Mouse (Mus musculus): ENCODE measurements at regions not wholly inside any gene's neighbourhood (a gene's known extent, or its start where the extent isn't known, plus 50 kb on each side); places are given as distances from the start of the nearest gene placed in this dataset.

- Histone ChIP-seq H3K4me1 (no peaks in the 10 kb centered on the region), H3K36me3 (replicated peaks) (no peaks in the 10 kb centered on the region), H3K4me3 (no peak overlapping the region), H3K27me3 (replicated peaks; ENCODE audit: low read depth, poor library complexity, severe bottlenecking) (no peaks in the 10 kb centered on the region), H3K27ac (replicated peaks) (no peak overlapping the region), H3K9me3 (no peaks in the 10 kb centered on the region)
- DNase-seq (ENCODE audit: low spot score): no peak
- WGBS: 97% methylated on average over 1 of the region's 1 CpGs
Observed at GRCm38 (mm10) chr4:124409279-124409678, 201.3 kb downstream of the 3100002H09Rik start.

GRCm38 (mm10) chr4:124402075-124402474 is 208.5 kb downstream of the 3100002H09Rik start:
- Histone ChIP-seq H3K27ac (replicated peaks) (no peak overlapping the region), H3K9me3 (no peaks in the 10 kb centered on the region), H3K4me3 (no peak overlapping the region), H3K36me3 (replicated peaks) (no peaks in the 10 kb centered on the region), H3K4me1 (peaks cover 24% of the 10 kb centered on the region), H3K27me3 (replicated peaks; ENCODE audit: low read depth, poor library complexity, severe bottlenecking) (peaks cover 54% of the 10 kb centered on the region)
- WGBS: 71% methylated on average over 8 of the region's 8 CpGs
- no peak for DNase-seq (ENCODE audit: low spot score)

DNA sequence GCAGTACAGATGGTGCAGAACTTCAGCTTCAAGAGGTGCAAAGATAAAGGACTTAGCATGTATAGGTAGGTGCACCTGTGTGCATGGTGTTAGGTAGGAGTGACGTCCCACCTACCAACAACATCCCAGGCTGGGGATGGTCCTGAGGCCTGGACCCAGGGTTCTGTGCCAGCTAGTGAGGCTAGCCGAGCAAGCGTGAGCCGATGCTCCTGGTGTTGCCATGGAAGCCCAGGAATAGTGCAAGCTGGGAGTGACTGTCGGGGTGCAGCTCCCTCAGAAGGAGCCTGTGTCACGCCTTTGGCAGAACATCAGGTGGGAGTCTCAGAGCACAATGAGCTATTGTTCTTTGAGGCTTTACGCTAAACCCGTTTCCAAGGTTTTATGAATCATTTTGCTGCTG is 209.9 kb downstream of the 3100002H09Rik start:
- Histone ChIP-seq H3K4me1 (peaks cover 24% of the 10 kb centered on the region), H3K27me3 (replicated peaks; ENCODE audit: low read depth, poor library complexity, severe bottlenecking) (peaks cover 60% of the 10 kb centered on the region), H3K36me3 (replicated peaks) (no peaks in the 10 kb centered on the region), H3K9me3 (no peaks in the 10 kb centered on the region), H3K4me3 (no peak overlapping the region), H3K27ac (replicated peaks) (no peak overlapping the region)
- WGBS: 82% methylated on average over 8 of the region's 8 CpGs
- no peak for DNase-seq (ENCODE audit: low spot score)

- Histone ChIP-seq H3K27ac (replicated peaks) (no peak overlapping the region), H3K4me3 (no peak overlapping the region), H3K4me1 (peaks cover 26% of the 10 kb centered on the region), H3K9me3 (no peaks in the 10 kb centered on the region), H3K27me3 (replicated peaks; ENCODE audit: low read depth, poor library complexity, severe bottlenecking) (peaks cover 60% of the 10 kb centered on the region), H3K36me3 (replicated peaks) (no peaks in the 10 kb centered on the region)
- 67% methylated on average over 6 of the region's 6 CpGs for WGBS
- no peak for DNase-seq (ENCODE audit: low spot score)
Observed at GRCm38 (mm10) chr4:124400136-124400675, 210.4 kb downstream of the 3100002H09Rik start.

GRCm38 (mm10) chr4:124398354-124398753 is 212.2 kb downstream of the 3100002H09Rik start:
- DNase-seq (ENCODE audit: low spot score): no peak
- Histone ChIP-seq H3K36me3 (replicated peaks) (no peaks in the 10 kb centered on the region), H3K27ac (replicated peaks) (no peak overlapping the region), H3K9me3 (no peaks in the 10 kb centered on the region), H3K4me1 (peaks cover 40% of the 10 kb centered on the region), H3K4me3 (no peak overlapping the region), H3K27me3 (replicated peaks; ENCODE audit: low read depth, poor library complexity, severe bottlenecking) (peaks cover 68% of the 10 kb centered on the region)
- WGBS: 36% methylated on average over 9 of the region's 9 CpGs

GRCm38 (mm10) chr4:124396566-124397283 is 213.9 kb downstream of the 3100002H09Rik start:
- H3K4me1 ChIP-seq: peaks cover 36% of the 10 kb centered on the region
- no peak overlapping the region for H3K27ac ChIP-seq (replicated peaks)
- H3K4me3 ChIP-seq: no peak overlapping the region
- no peaks in the 10 kb centered on the region for H3K9me3 ChIP-seq
- H3K36me3 ChIP-seq (replicated peaks): no peaks in the 10 kb centered on the region
- no peak for DNase-seq (ENCODE audit: low spot score)
- H3K27me3 ChIP-seq (replicated peaks; ENCODE audit: low read depth, poor library complexity, severe bottlenecking): peaks cover 66% of the 10 kb centered on the region
- WGBS: 69% methylated on average over 13 of the region's 13 CpGs

GRCm38 (mm10) chr4:124395966-124396395 is 214.6 kb downstream of the 3100002H09Rik start:
- Histone ChIP-seq H3K9me3 (no peaks in the 10 kb centered on the region), H3K4me3 (no peak overlapping the region), H3K27ac (replicated peaks) (no peak overlapping the region), H3K27me3 (replicated peaks; ENCODE audit: low read depth, poor library complexity, severe bottlenecking) (peaks cover 60% of the 10 kb centered on the region), H3K36me3 (replicated peaks) (no peaks in the 10 kb centered on the region), H3K4me1 (peaks cover 31% of the 10 kb centered on the region)
- no peak for DNase-seq (ENCODE audit: low spot score)
- 86% methylated on average over 7 of the region's 7 CpGs for WGBS

DNA sequence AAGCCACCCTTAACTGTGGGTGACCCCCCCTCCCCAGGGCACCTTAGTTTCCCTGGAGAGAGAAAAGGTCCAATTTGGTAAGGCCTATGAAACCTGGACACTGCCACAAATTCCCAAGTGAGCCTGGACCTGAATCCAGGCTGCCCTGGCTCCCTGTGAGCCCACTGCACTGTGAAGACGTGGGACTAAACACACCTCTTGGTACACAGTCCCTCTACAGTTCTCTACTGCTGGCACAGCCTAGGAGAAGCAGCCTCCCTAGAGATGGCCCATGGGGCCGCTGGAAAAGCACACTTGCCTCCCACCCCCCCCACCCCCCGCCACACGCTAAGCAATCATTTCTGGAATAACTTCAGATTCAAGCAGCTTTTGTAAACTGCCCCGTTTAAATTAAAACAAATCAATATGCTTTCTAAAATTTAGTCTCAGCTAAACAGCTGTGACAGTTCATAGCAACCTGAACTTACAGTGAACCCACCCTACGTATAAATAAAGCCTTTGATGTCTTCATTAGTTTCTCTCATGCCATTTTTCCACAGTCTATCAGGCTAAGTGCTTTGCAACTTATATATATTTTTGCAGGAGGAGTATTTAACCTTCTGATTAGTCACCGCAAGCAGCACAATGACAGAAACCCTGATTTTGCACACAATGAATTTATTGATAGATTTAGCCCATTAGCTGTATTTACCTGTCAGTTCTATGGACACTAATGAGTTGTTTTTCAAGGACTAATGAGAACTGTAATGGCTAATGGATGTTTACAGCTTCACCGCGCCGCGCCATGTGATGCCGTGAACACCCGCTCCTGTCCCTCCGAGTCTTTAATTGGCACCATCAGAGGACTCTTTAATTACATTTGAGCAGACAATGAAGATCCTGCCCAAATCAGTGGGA is 215.3 kb downstream of the 3100002H09Rik start:
- Histone ChIP-seq H3K4me1 (peaks cover 25% of the 10 kb centered on the region), H3K9me3 (no peaks in the 10 kb centered on the region), H3K4me3 (no peak overlapping the region), H3K27ac (replicated peaks) (no peak overlapping the region), H3K27me3 (replicated peaks; ENCODE audit: low read depth, poor library complexity, severe bottlenecking) (peaks cover 54% of the 10 kb centered on the region), H3K36me3 (replicated peaks) (no peaks in the 10 kb centered on the region)
- DNase-seq (ENCODE audit: low spot score): no peak
- 83% methylated on average over 14 of the region's 14 CpGs for WGBS

DNA sequence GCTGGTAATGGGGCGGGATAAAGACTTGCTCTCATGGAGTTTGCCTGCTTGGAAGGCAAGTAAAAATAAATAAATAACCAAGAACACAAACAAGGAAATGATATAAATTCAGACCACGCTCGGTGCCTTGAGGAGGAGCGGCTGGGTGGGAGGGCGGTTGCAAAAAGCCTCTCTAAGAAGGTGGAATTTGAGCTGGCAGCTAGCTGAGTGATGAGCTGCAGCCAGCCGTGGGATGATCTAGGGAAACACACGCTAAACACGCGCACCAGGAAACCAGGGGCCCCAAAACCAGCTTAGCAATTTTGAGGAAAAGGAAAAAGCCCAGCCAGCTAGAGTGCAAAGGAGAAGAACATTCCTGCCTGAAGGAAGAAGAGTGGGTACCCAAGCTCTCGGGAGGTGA is 217.0 kb downstream of the 3100002H09Rik start:
- H3K27me3 ChIP-seq (replicated peaks; ENCODE audit: low read depth, poor library complexity, severe bottlenecking): peaks cover 54% of the 10 kb centered on the region
- H3K36me3 ChIP-seq (replicated peaks): no peaks in the 10 kb centered on the region
- H3K4me3 ChIP-seq: no peak overlapping the region
- DNase-seq (ENCODE audit: low spot score): no peak
- H3K4me1 ChIP-seq: peaks cover 24% of the 10 kb centered on the region
- 58% methylated on average over 10 of the region's 10 CpGs for WGBS
- no peaks in the 10 kb centered on the region for H3K9me3 ChIP-seq
- no peak overlapping the region for H3K27ac ChIP-seq (replicated peaks)

DNA sequence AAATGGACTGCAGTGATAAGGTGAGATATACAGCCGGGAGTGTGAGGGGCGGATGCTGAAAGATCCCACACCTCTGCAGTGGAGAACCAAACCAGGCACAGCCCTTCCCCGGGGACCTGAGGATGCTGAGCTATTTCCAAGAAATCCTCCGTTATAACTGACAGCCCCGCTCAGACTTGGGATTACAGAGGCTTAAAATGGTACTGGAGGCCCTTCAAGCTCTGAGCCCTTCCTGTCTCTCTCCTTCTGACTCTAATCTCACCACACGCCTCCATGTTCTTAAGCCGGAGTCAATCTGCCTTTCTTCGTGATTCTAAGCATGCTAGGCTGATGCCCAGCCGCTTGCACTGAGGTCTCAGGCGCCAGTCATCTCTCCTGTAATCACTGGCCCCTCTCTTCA is 221.5 kb downstream of the 3100002H09Rik start:
- Histone ChIP-seq H3K4me3 (no peak overlapping the region), H3K4me1 (peaks cover 22% of the 10 kb centered on the region), H3K27me3 (replicated peaks; ENCODE audit: low read depth, poor library complexity, severe bottlenecking) (peaks cover 45% of the 10 kb centered on the region), H3K27ac (replicated peaks) (no peak overlapping the region), H3K36me3 (replicated peaks) (no peaks in the 10 kb centered on the region), H3K9me3 (no peaks in the 10 kb centered on the region)
- WGBS: 85% methylated on average over 10 of the region's 10 CpGs
- DNase-seq (ENCODE audit: low spot score): no peak

- Histone ChIP-seq H3K27ac (replicated peaks) (no peak overlapping the region), H3K4me3 (no peak overlapping the region), H3K4me1 (peaks cover 20% of the 10 kb centered on the region), H3K36me3 (replicated peaks) (no peaks in the 10 kb centered on the region), H3K27me3 (replicated peaks; ENCODE audit: low read depth, poor library complexity, severe bottlenecking) (peaks cover 44% of the 10 kb centered on the region), H3K9me3 (no peaks in the 10 kb centered on the region)
- WGBS: 42% methylated on average over 11 of the region's 11 CpGs
- DNase-seq (ENCODE audit: low spot score): no peak
Observed at GRCm38 (mm10) chr4:124385106-124386055, 225.2 kb downstream of the 3100002H09Rik start.

GRCm38 (mm10) chr4:124376504-124376903 is 234.1 kb downstream of the 3100002H09Rik start:
- DNase-seq (ENCODE audit: low spot score): no peak
- no peaks in the 10 kb centered on the region for H3K9me3 ChIP-seq
- peaks cover 15% of the 10 kb centered on the region for H3K4me1 ChIP-seq
- H3K36me3 ChIP-seq (replicated peaks): no peaks in the 10 kb centered on the region
- peaks cover 39% of the 10 kb centered on the region for H3K27me3 ChIP-seq (replicated peaks; ENCODE audit: low read depth, poor library complexity, severe bottlenecking)
- WGBS: 69% methylated on average over 5 of the region's 5 CpGs
- no peak overlapping the region for H3K27ac ChIP-seq (replicated peaks)
- no peak overlapping the region for H3K4me3 ChIP-seq
